Comparison of ENCODE assay signal across 9 mouse cellular contexts in genomic region chr11:68385021-68385821, GRCm38 (mm10). TPM values are rescaled to one million over a fixed set of nuclear protein-coding genes. Genes with fewer than 3 reads are reported as not detected.
DNase-seq lines count a peak whose midpoint lies in the region; ATAC-seq and TF ChIP-seq lines count a peak whose summit lies in the region.
"Had no signal": no experiment of that assay in that cellular context is flagged by ENCODE, and none has a peak within 500 bp of the region (broad histone marks: within the 10 kb centered on the region; RNA-seq: fewer than 3 reads in every experiment).

No protein-coding gene starts in this region.

- H3K9me3 ChIP-seq in ES-Bruce4 (replicated peaks; ENCODE audit: control insufficient read depth, insufficient read depth, low read length, poor library complexity, severe bottlenecking), result no peaks in the 10 kb centered on the region
- no peaks in the 10 kb centered on the region for H3K9me3 ChIP-seq in limb, embryonic 12.5 days

- TF ChIP-seq POLR2A in ES-Bruce4 (IDR thresholded peaks at IDR 0.05; ENCODE audit: insufficient read depth, low read length) (no peak), myocyte (IDR thresholded peaks at IDR 0.05; ENCODE audit: insufficient read length, low read depth) (no peak)
- TF ChIP-seq POLR2A in cortical plate, adult 2 months (IDR thresholded peaks at IDR 0.05; ENCODE audit: extremely low read depth, insufficient read depth, low read length), result no peak

- H3K27ac ChIP-seq in ES-Bruce4 (ENCODE audit: insufficient read depth, low read length), result no peak overlapping the region
- no peak overlapping the region for H3K27ac ChIP-seq in cortical plate, adult 2 months (ENCODE audit: insufficient read depth, low read length)
- H3K27ac ChIP-seq in limb, embryonic 12.5 days, result 0 out of 2 replicates have a peak overlapping the region, but pooled peaks have one; percentile 78

- no peaks in the 10 kb centered on the region for H3K4me1 ChIP-seq in ES-Bruce4 (ENCODE audit: control insufficient read depth, insufficient read depth, low read length)
- no peaks in the 10 kb centered on the region; the same call in 1 of the 2 replicates for H3K4me1 ChIP-seq in cortical plate, adult 2 months (ENCODE audit: control insufficient read depth, insufficient read depth, low read length)
- H3K4me1 ChIP-seq in limb, embryonic 12.5 days (replicated peaks), result peaks cover 39% of the 10 kb centered on the region

- H3K27me3 ChIP-seq in ES-Bruce4 (ENCODE audit: control insufficient read depth, insufficient read depth, low read length, poor library complexity, severe bottlenecking), result peaks cover 18% of the 10 kb centered on the region
- peaks cover 86% of the 10 kb centered on the region for H3K27me3 ChIP-seq in limb, embryonic 12.5 days
- H3K27me3 ChIP-seq in myocyte (ENCODE audit: control insufficient read depth, insufficient read depth, insufficient read length), result no peaks in the 10 kb centered on the region

- H3K36me3 ChIP-seq in ES-Bruce4 (ENCODE audit: control insufficient read depth, insufficient read depth, low read length, poor library complexity, severe bottlenecking) (no peaks in the 10 kb centered on the region; the same call in 1 of the 2 replicates), myocyte (ENCODE audit: control insufficient read depth, insufficient read depth) (no peaks in the 10 kb centered on the region)
- no peaks in the 10 kb centered on the region for H3K36me3 ChIP-seq in limb, embryonic 12.5 days

- ATAC-seq in limb, embryonic 12.5 days (ENCODE audit: insufficient number of reproducible peaks, insufficient read depth, low FRiP score, low TSS enrichment, low read depth), result no peak

- H3K79me2 ChIP-seq in myocyte (ENCODE audit: control insufficient read depth, insufficient read depth), result peaks cover 4% of the 10 kb centered on the region

- peak overlapping the region; percentile 90 for H3K9ac ChIP-seq in ES-Bruce4 (ENCODE audit: low read depth, poor library complexity, severe bottlenecking)
- peak overlapping the region; percentile 71 for H3K9ac ChIP-seq in limb, embryonic 12.5 days (replicated peaks)

- no peak for TF ChIP-seq EP300 in ES-Bruce4 (IDR thresholded peaks at IDR 0.05; ENCODE audit: insufficient read depth, low read depth, low read length)

- peak overlapping the region; percentile 93 for H3K4me2 ChIP-seq in limb, embryonic 12.5 days
- peak overlapping the region; percentile 64 for H3K4me2 ChIP-seq in myocyte (ENCODE audit: low read depth)

- TF ChIP-seq CTCF in ES-Bruce4 (IDR thresholded peaks at IDR 0.05; ENCODE audit: low read depth, low read length), result no peak
- no peak for TF ChIP-seq CTCF in cortical plate, adult 2 months (IDR thresholded peaks at IDR 0.05; ENCODE audit: extremely low read depth, insufficient read depth, low read length)

- WGBS in limb, embryonic 12.5 days, result under 1% methylated on average over 94 of the region's 94 CpGs

- intact Hi-C loops in gastrocnemius, postnatal 14 days (cut with DNase I; ENCODE audit: low total_unique reads), result no loop called here
- intact Hi-C loops in heart, postnatal 10 days (cut with DNase I), result no loop called here

- H3ac ChIP-seq in myocyte (ENCODE audit: control insufficient read depth, insufficient read length), result peak overlapping the region; percentile 75

- peak; percentile 44 for DNase-seq in gastrocnemius, postnatal 14 days
- DNase-seq in gastrocnemius, adult 18-20 months (ENCODE audit: low spot score), result no peak
- peak; percentile 59 to 70 for DNase-seq in heart, postnatal 10 days
- DNase-seq in layer of hippocampus, postnatal 36 days, result no peak

- peak overlapping the region; percentile 70 for H3K4me3 ChIP-seq in ES-Bruce4 (ENCODE audit: low read depth, low read length)
- H3K4me3 ChIP-seq in cortical plate, adult 2 months (ENCODE audit: insufficient read depth, low read length), result peak overlapping the region; percentile 35
- H3K4me3 ChIP-seq in limb, embryonic 12.5 days (replicated peaks), result peak overlapping the region; percentile 69
- H3K4me3 ChIP-seq in myocyte, result peak overlapping the region; percentile 47

TF ChIP-seq in myocyte, 11 proteins besides CTCF, POLR2A, EP300 and RAD21:
- TF ChIP-seq REST (IDR thresholded peaks at IDR 0.05; ENCODE audit: insufficient read depth, insufficient read length) (no peak), TCF3 (IDR thresholded peaks at IDR 0.05; ENCODE audit: insufficient read length, low read depth) (no peak), CEBPB (IDR thresholded peaks at IDR 0.05; ENCODE audit: insufficient read depth, poor library complexity, severe bottlenecking) (no peak), SRF (IDR thresholded peaks at IDR 0.05; ENCODE audit: control insufficient read depth, insufficient read length, low read depth) (no peak), TCF12 (IDR thresholded peaks at IDR 0.05; ENCODE audit: insufficient read depth, poor library complexity, severe bottlenecking) (no peak)

RNA-seq across cellular contexts. Expression of gene Ntn1, which starts 15.4 kb away (rescaled TPM):
- 10 to 100 TPM in 1 of 2 experiments, 1 to 10 TPM in 1; 6.9 to 10.9 TPM for total RNA-seq in gastrocnemius, postnatal 14 days (2021)
- total RNA-seq in gastrocnemius, adult 18-20 months (2021), result 1 to 10 TPM; 3.4 to 7.0 TPM
- polyA plus RNA-seq in ES-Bruce4 (2011; ENCODE audit: insufficient read depth, insufficient read length, low read depth, missing spikeins) (22.3 and 22.6 TPM in 2 replicates), myocyte (2012; fragmentation: generic; extraction: Trizol) (15.6 TPM)
- 4.2 and 5.0 TPM in 2 replicates for polyA plus RNA-seq in cortical plate, adult 2 months (2012; rRNA removed)
- total RNA-seq in heart, postnatal 10 days (2021), result 10 to 100 TPM; 72.8 to 80.5 TPM
- 10.2 and 14.2 TPM in 2 replicates for polyA plus RNA-seq in limb, embryonic 12.5 days (2016; fragmentation: Nextera tagmentation; extraction: Ambion mirVana)
- 1 to 10 TPM; 6.2 to 7.3 TPM for total RNA-seq in layer of hippocampus, postnatal 36 days (2021)
- total RNA-seq: hematopoietic stem cell, adult 5-6 weeks had no signal

RNA-seq across cellular contexts. Expression of gene Pik3r5, which starts 46.7 kb away (rescaled TPM):
- total RNA-seq in gastrocnemius, postnatal 14 days (2021), result under 1 TPM; 0.35 to 0.41 TPM
- total RNA-seq in gastrocnemius, adult 18-20 months (2021), result under 1 TPM; 0.23 to 0.88 TPM
- polyA plus RNA-seq in ES-Bruce4 (2011; ENCODE audit: insufficient read depth, insufficient read length, low read depth, missing spikeins) (1.7 and 1.8 TPM in 2 replicates), myocyte (2012; fragmentation: generic; extraction: Trizol) (0.22 TPM)
- 2.2 and 2.6 TPM in 2 replicates for polyA plus RNA-seq in cortical plate, adult 2 months (2012; rRNA removed)
- 1 to 10 TPM in 1 of 2 experiments, under 1 TPM in 1; 0.72 to 1.3 TPM for total RNA-seq in heart, postnatal 10 days (2021)
- polyA plus RNA-seq in limb, embryonic 12.5 days (2016; fragmentation: Nextera tagmentation; extraction: Ambion mirVana), result 0.25 and 0.58 TPM in 2 replicates
- 1 to 10 TPM; 1.2 to 2.8 TPM for total RNA-seq in layer of hippocampus, postnatal 36 days (2021)

Comparison
In these comparisons a context has a peak if more than half of its experiments do, and no peak if none do; other contexts are left out.
1. DNase-seq: peak in gastrocnemius, postnatal 14 days (single experiment) and heart, postnatal 10 days (2 of 2); none in gastrocnemius, adult 18-20 months (single experiment) and layer of hippocampus, postnatal 36 days (0 of 2).
2. RNA of gene Ntn1, which starts 15.4 kb away (total RNA-seq): 72.8 to 80.5 TPM in heart, postnatal 10 days; 6.9 to 10.9 TPM in gastrocnemius, postnatal 14 days, 6.2 to 7.3 TPM in layer of hippocampus, postnatal 36 days and 3.4 to 7.0 TPM in gastrocnemius, adult 18-20 months; every median in the first group is over 4 times any median in the second.
3. Peak in every context shown above with its lines, with median percentiles within 50 percentile points of each other: H3K4me3 ChIP-seq.